Mouse (Mus musculus): ENCODE measurements around the gene B3galnt2.

GRCm38 (mm10) chr13:14038911-14039291 lies 84.6 kb downstream of the B3galnt2 start:
- TF ChIP-seq POLR2A (IDR thresholded peaks at IDR 0.05; ENCODE audit: extremely low read depth, insufficient read depth, low read length) (no peak), CTCF (IDR thresholded peaks at IDR 0.05; ENCODE audit: low read depth, low read length) (no peak)
